Mouse (Mus musculus) ES-E14 (cell line): ENCODE results near the gene Eif3l.

Experiments used
- CHD2 ChIP-seq: IDR thresholded peaks from 2 replicates; pipeline ENCODE4 v1.6.1; 2014; ENCODE audit warnings: mild to moderate bottlenecking, low read depth, low read length, inconsistent platforms
- HCFC1 ChIP-seq: IDR thresholded peaks from 2 replicates; pipeline ENCODE4 v1.6.1; 2012; ENCODE audit warnings: low read length, inconsistent platforms, borderline replicate concordance; ENCODE audit not compliant: insufficient read depth
- ZNF384 ChIP-seq: IDR thresholded peaks from 2 replicates; pipeline ENCODE4 v1.6.1; 2012; ENCODE audit warnings: low read depth, low read length, inconsistent platforms

DNA sequence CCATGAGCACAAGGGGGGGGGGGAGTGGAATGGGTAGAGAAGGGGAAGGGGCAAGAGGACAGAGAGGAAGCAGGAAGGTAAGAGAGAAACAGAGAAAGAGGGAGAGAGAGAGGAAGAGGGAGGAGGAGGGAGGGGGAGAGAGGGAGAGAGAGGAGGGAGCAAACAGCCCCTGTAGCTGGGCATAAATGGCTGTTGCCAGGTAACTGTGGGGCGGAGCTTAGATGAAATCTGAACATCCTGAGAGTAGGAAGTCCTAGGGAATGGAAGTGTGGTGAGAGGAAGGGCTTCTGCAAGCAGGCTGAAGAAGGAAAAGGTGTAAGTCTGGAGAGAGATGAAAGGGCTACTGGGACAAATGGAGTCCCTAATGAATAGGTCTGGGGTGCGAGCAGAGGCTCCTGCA, 8.7 kb upstream of the Eif3l start:
- TF ChIP-seq ZNF384 = no peak
- no peak for TF ChIP-seq HCFC1
- TF ChIP-seq CHD2 = no peak
